Mouse (Mus musculus) urinary bladder, postnatal 14 days (tissue): ENCODE measurements around the gene Eva1c.
A peak's percentile ranks its signal among the peaks of the same experiment; 100 is the strongest.

ENCODE experiments used
- DNase-seq: peaks from one replicate; pipeline ENCODE4 v3.0.0; 2021; ENCODE audit warnings: low spot score

Gene Eva1c

GRCm38 (mm10) chr16:90921471-90922159, 95.1 kb downstream of the Eva1c start:
- no peak for DNase-seq

GRCm38 (mm10) chr16:90924606-90925370, 98.3 kb downstream of the Eva1c start:
- no peak for DNase-seq

DNA sequence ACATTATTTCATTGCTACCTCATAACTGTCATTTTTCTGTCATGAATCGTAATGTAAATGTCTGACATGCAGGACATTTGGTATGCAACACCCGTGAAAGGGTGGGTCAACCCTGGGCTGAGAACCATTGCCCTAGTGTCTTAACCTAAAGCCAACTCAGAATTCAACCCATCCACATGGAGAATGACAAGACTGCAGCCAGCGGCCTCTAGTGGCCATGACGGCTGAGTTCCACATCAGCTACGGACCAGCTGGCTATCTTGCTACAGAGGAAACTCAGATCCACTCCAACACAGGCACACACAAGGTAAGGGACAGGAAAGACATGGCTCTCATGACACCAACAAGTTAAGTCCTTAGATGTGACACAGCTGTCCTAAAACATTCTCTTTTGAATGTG, 98.9 kb downstream of the Eva1c start:
- DNase-seq, result peak; percentile 70

GRCm38 (mm10) chr16:90927446-90927845, 100.9 kb downstream of the Eva1c start:
- no peak for DNase-seq

DNA sequence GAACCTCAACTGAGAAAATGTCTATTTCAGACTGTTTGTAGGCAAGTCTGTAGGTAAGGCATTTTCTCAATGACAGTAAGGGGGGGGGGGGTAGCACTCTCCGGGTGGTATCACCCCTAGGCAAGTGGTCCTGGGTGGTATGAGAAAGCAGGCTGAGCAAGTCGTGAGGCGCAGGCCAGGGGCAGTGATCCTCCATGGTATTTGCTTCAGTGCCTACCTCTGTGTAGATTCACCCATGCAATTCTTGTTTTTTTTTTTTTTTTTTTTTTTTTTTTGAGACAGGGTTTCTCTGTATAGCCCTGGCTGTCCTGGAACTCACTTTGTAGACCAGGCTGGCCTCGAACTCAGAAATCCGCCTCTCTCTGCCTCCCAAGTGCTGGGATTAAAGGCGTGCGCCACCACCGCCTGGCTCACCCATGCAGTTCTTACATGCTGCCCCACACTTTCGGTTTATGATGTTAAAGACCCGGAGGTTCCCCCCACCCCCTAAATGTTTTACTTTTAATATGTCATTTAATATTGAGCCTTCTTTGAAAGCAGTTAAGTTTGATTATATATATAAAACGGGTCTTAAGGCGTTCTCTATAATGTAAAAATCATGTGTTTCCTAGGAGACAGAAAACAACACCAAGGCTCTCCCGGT, 107.1 kb downstream of the Eva1c start:
- DNase-seq, result no peak

DNA sequence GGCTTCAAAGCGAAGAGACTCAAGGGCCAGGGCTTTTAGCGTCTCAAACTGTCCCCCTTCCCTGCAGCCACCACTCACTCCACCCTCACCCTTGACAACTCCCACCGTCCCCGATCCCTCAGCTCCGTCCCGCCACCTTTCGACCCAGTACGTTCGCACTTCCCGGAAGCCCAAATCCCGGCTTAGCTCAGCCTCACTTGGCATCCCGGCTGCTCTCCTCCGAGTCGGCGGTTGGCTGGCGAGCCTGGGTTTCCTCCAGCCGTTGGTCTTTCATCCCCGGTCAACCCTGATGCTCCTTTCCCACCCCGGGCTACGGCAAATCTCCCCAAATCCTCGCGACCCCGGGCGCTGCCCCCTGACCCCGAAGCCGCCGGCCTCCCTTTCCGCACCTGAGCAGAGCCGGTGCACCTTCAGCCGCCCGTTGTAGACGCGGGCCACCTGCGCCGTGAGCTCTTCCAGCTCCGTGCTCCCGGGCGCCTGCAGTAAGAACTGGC, 107.7 kb downstream of the Eva1c start:
- peak; percentile 60 for DNase-seq

DNA sequence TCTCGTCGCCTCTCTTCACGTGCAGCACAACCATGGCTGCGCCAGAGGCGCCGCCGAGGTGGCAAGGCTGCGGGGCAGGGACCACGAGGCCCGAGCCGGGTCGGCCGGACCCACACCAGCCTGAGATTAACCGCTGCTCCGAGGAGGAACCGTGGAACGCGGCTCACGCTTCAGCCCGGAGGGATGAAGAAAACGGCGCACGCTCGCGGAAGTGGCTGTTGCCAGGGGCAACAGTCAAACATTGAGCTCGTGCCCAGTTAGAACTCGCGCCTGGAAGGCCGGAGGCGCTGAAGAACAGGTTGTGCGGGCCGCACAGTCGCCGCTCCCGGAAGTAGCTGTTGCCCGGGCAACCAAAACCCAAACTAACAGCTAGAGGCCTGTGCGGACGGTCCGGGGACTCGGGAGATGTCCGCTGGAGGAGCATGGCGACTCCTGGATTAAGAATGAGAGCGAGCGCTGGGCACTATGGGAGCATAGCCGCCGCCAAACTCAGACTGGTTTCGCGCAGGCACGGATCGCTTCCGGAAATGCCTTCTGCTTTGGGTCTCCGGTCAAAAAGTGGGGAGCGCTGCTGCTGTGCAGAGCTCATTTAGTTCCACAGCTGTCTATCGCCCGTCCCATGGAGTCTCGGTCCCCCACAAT, 108.3 kb downstream of the Eva1c start, which contains the start of gene Cfap298:
TSS of gene Cfap298 (minus strand) at position 428 of the 642 bp plus-strand sequence.
- peak; percentile 94 for DNase-seq

DNA sequence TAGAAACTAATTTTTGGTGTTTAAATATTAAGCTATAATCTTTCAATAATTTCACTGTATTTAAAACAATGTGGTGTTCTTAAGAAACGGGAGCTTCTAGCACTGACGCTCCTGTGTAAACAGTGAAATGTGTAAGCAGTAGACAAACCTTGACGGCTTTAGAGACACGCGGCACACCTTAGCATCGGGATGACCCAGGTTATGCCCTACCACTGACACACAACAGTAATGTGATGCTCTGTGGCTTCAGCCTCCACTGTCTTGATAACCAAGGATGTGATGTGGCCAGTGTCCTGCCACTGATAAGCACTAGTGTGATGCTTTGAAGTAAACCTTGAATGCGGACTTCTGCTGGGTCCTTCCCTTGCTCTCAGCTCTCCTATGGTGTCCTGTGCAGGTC, 114.7 kb downstream of the Eva1c start:
- no peak for DNase-seq

DNA sequence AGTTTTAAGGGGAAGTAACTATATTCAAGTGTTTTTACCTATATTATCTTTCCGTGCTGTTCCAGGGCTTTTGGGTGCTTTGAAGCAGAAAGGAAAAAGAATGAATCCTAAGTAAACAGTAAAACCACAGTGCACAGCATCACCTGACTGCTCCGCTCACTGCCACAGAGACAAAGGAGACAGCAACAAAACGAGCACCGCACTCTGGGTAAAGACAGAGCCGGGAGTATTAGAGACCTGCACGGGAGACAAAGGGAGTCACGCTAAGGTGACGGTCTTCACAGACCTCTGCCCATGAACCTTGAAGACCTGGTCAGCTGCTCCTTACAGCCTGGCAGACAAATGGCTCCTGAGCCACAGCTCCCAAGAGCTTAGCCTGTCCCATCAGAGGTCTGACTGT, 120.5 kb downstream of the Eva1c start:
- DNase-seq, result no peak

- no peak for DNase-seq
Measured at GRCm38 (mm10) chr16:90950354-90950963, 123.9 kb downstream of the Eva1c start.

DNA sequence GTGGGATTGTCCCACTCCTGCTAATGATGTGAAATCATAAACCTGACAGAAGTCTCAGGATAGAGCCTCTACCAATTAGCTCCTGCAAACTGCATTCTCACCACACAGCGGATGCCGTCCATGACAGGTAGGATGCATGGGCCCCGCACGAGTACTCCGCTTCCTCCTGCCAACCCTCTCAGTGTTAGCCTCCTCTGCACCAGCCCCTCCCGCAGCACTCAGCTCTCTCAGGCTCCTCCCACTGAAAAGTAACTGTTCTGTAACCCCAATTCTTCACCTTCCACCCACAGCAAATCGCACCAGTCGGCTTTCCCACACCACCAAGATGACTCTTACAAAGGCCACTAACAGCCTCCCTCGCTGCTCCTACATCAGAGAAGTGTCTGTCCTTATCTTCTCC, 126.6 kb downstream of the Eva1c start:
- no peak for DNase-seq

- no peak for DNase-seq
Measured at GRCm38 (mm10) chr16:90953770-90954169, 127.3 kb downstream of the Eva1c start.
